Mouse (Mus musculus) embryonic facial prominence, embryonic 14.5 days (tissue): ENCODE measurements around the gene Ube2g1. TPM values are rescaled to one million over a fixed set of nuclear protein-coding genes. Genes with fewer than 3 reads are reported as not detected.

ENCODE experiments used
- ATAC-seq: fragments of 200-750 bp; cut with Nextera tagmentation; 2 replicates; pipeline ENCODE4 v1.8.0; 2017; ENCODE audit warnings: low read depth, moderate number of reproducible peaks, moderate TSS enrichment
- DNase-seq: peaks from one replicate; pipeline ENCODE4 v3.0.0-alpha.2; 2015; ENCODE audit warnings: low spot score
- H3K27ac ChIP-seq: fragments of 300-500 bp; sonication (generic); replicated peaks from 2 replicates; pipeline ENCODE4 v1.5.1; 2014; ENCODE audit warnings: low read depth, mild to moderate bottlenecking, low read length, moderate library complexity
- H3K27me3 ChIP-seq: fragments of 300-500 bp; sonication (generic); replicated peaks from 2 replicates; pipeline ENCODE4 v1.6.1; 2014; ENCODE audit warnings: low read length; ENCODE audit not compliant: control insufficient read depth, insufficient read depth
- H3K36me3 ChIP-seq: fragments of 300-500 bp; sonication (generic); 2 replicates; pipeline ENCODE4 v1.6.1; 2014; ENCODE audit warnings: low read length, mixed read lengths; ENCODE audit not compliant: control insufficient read depth, insufficient read depth
- H3K4me1 ChIP-seq: fragments of 300-500 bp; sonication (generic); 2 replicates; pipeline ENCODE4 v1.6.1; 2014; ENCODE audit warnings: antibody characterized with exemption, low read length; ENCODE audit not compliant: control insufficient read depth, insufficient read depth
- H3K4me2 ChIP-seq: fragments of 300-500 bp; sonication (generic); 2 replicates; pipeline ENCODE4 v1.6.1; 2014; ENCODE audit warnings: low read depth, mild to moderate bottlenecking, low read length, moderate library complexity, mixed read lengths
- H3K4me3 ChIP-seq: fragments of 300-500 bp; sonication (generic); 2 replicates; pipeline ENCODE4 v1.5.1; 2014; ENCODE audit warnings: low read depth, mild to moderate bottlenecking, low read length
- H3K9ac ChIP-seq: fragments of 300-500 bp; sonication (generic); 2 replicates; pipeline ENCODE4 v1.6.1; 2014; ENCODE audit warnings: low read depth, mild to moderate bottlenecking, low read length, moderate library complexity, mixed read lengths
- H3K9me3 ChIP-seq: fragments of 300-500 bp; sonication (generic); 2 replicates; pipeline ENCODE4 v1.6.1; 2016; ENCODE audit warnings: low read length; ENCODE audit not compliant: control insufficient read depth
- WGBS: fragments of 180-500 bp; shearing (Covaris S2); extraction: QIAGEN DNeasy Blood & Tissue Kit; methylation state at CpG from one replicate; pipeline ENCODE4 v1.1.7; 2014; 5-methylcytosine and 5-hydroxymethylcytosine counted together
- polyA plus RNA-seq: library from polyadenylated mRNA; unstranded; fragments of >200 nt; fragmentation: Nextera tagmentation; extraction: Ambion mirVana; gene quantifications from 2 replicates; pipeline ENCODE4 v1.2.1, GENCODE M21; 2014

The Ube2g1 gene
- 58.5 and 66.8 TPM in 2 replicates for polyA plus RNA-seq

DNA sequence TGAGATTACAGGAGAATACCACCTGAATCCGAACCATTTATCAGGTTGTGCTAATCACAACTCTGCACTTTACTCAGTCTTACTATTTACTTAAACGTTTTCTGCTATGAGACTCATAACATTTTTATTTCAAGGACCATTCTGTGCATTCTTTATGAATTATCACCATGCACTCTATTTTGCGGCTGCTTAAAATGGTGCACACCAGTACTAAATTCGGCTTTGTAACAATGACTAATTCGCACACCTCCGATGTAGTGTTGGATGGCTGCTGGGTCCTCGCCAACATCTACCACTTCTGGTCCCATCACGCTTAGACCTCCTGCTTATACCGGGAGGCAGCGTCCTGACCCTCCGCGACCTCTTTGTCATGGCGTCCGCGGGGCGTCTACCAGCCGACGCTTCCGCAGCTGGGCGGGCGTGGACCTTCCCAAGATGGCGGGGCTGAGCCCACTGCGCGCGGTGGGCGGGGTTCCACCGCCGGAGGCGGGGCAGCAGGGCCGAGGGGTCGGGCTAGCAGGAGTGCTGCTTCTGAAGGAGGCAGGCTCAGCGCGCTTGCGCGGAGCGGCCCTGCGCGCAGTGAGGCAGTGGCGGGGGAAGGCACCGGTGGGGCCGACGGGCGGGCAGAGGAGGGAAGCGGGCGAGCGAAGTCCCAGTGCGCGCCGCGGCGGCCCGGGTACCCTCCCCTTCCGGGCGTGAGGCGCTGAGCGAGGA, at the start of gene Ube2g1:
Ube2g1 (plus strand) TSS at position 590 of the 714 bp plus-strand sequence.
- Histone ChIP-seq H3K4me3 (peak within 1 kb of the TSS; percentile 98), H3K4me2 (peak within 1 kb of the TSS; percentile 83), H3K9ac (peak within 1 kb of the TSS; percentile 98), H3K36me3 (no peaks in the 10 kb centered on the region), H3K27me3 (no peaks in the 10 kb centered on the region), H3K9me3 (no peaks in the 10 kb centered on the region), H3K27ac (peak within 1 kb of the TSS; percentile 99), H3K4me1 (0 out of 2 replicates have a peak, but pooled peaks cover 5% of the 10 kb centered on the region)
- 5% methylated on average over 22 of the region's 56 CpGs for WGBS
- DNase-seq: peak; percentile 99
- ATAC-seq: peak; percentile 97

DNA sequence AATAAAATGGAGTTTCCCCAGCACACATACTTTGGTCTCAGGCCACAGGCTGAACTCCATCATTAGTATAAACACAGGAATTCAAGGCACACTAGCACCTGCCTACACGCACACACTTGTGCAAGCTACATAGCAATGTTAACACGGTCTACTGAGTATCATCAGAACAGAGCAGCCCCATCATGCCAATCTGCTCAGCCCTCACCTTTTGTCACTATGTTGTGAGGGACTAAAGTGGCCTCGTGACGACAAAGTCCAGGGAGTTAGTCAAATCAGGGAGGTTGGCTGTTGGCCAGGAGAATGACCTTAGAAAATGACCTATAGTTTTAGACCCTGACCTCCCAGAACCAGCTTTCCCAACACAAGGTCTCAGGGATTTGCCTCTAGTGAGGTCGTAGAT, 48.9 kb upstream of the Ube2g1 start:
- Histone ChIP-seq H3K9me3 (no peaks in the 10 kb centered on the region), H3K27ac (no peak overlapping the region), H3K27me3 (no peaks in the 10 kb centered on the region), H3K4me3 (no peak overlapping the region), H3K36me3 (no peaks in the 10 kb centered on the region), H3K9ac (no peak overlapping the region), H3K4me2 (no peak overlapping the region), H3K4me1 (no peaks in the 10 kb centered on the region)
- no peak for ATAC-seq
- WGBS: 69% methylated on average over 5 of the region's 5 CpGs
- no peak for DNase-seq

DNA sequence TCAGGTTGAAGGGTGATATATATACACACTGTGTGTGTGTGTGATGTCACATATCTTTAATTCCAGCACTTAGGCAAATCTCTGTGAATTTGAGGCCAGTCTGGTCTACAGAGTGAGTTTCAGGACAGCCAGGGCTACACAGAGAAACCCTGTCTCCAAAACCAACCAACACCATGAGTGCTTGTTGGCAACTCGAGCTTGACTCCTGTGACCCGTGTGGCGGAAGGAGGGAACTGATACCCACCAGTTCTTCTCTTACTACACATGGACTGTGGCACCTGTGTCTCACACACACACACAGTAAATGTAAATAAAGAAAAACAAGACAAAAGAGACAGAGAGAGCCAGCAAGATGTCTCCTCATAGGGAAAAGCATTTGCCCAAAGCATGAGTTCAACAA, 46.4 kb upstream of the Ube2g1 start:
- H3K27ac ChIP-seq: no peak overlapping the region
- ATAC-seq (no peak), DNase-seq (no peak)
- 57% methylated on average over 3 of the region's 3 CpGs for WGBS
- no peaks in the 10 kb centered on the region for H3K4me1 ChIP-seq
- no peaks in the 10 kb centered on the region for H3K27me3 ChIP-seq
- H3K4me3 ChIP-seq: no peak overlapping the region
- no peak overlapping the region for H3K9ac ChIP-seq
- H3K36me3 ChIP-seq: no peaks in the 10 kb centered on the region
- no peaks in the 10 kb centered on the region for H3K9me3 ChIP-seq
- H3K4me2 ChIP-seq: no peak overlapping the region

DNA sequence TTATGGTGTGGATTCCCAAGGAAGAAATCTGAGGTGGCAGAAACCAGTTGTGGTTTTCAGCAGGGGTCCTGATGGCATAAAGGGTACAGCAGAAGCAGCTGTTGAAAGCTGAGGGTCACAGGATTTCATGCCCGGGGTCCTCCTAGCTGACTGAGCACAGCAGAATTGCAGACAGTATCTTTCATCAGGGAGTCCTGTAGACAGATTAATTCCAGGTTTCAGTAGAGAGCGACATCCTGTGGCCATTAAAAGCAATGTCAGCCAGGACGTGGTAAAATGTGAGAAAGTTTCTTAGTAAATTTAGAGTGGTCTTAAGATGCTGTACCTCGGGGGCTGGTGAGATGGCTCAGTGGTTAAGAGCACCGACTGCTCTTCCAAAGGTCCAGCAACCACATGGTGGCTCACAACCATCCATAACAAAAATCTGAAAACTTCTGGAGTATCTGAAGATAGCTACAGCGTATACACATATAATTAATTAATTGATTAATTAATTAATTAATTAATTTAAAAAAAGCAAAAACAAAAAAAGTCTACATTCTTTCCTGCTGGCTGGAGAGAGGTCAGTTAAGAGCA, 42.8 kb upstream of the Ube2g1 start:
- no peak overlapping the region for H3K9ac ChIP-seq
- no peaks in the 10 kb centered on the region for H3K9me3 ChIP-seq
- H3K27ac ChIP-seq: no peak overlapping the region
- H3K4me2 ChIP-seq: no peak overlapping the region
- no peak overlapping the region for H3K4me3 ChIP-seq
- no peaks in the 10 kb centered on the region for H3K27me3 ChIP-seq
- ATAC-seq: no peak
- 22% methylated on average over 6 of the region's 6 CpGs for WGBS
- no peaks in the 10 kb centered on the region for H3K36me3 ChIP-seq
- no peaks in the 10 kb centered on the region for H3K4me1 ChIP-seq
- DNase-seq: peak; percentile 79

DNA sequence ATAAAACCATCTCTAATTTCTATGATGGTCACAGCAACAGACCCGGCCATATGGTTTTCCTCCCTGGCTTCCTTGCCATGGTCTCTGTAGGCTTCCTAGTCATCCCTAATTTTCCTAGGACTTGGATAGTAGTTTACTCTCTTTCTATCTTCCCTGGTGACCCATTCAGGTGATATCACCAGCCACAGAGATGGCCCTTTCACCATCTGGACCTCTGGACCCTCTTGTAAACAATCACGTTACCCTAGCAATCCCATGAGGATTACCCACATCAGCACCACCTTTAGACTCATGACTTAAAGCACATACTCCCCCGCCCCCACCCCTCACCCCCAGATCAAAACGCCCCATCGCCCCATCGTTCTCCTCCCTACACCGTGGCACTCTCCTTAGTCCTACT, 40.8 kb upstream of the Ube2g1 start:
- no peak for ATAC-seq
- H3K27me3 ChIP-seq: no peaks in the 10 kb centered on the region
- WGBS: 67% methylated on average over 7 of the region's 7 CpGs
- H3K27ac ChIP-seq: no peak overlapping the region
- H3K9me3 ChIP-seq: no peaks in the 10 kb centered on the region
- H3K4me2 ChIP-seq: no peak overlapping the region
- no peak overlapping the region for H3K4me3 ChIP-seq
- no peaks in the 10 kb centered on the region for H3K36me3 ChIP-seq
- no peak for DNase-seq
- no peaks in the 10 kb centered on the region for H3K4me1 ChIP-seq
- no peak overlapping the region for H3K9ac ChIP-seq

DNA sequence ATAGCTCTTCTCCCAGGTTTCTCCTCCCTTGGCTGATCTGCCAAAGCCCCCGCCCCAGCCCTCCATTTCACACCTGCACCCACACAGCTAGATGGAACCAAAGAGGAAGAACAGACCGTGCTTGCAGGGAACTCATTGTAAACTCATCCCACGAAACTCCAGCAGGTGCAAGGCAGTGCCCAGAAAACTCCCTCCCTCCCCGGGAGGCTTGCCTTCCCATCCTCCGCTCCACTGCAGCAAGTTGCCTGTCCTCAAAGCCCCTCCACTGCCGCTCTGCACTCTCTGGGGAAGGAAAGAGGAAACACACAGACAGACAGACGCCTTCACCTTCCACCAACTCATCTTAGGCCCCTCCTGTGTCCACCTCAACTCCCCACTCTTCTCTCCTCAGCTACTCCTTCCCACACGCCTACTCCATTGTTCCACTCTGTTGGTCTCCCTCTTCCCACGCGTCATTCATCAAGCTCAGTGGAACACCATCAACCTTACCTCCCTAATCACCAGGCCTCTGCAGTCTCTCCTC, 40.2 kb upstream of the Ube2g1 start:
- Histone ChIP-seq H3K4me2 (no peak overlapping the region), H3K36me3 (no peaks in the 10 kb centered on the region), H3K9ac (no peak overlapping the region), H3K27me3 (no peaks in the 10 kb centered on the region), H3K9me3 (no peaks in the 10 kb centered on the region), H3K27ac (no peak overlapping the region), H3K4me3 (no peak overlapping the region), H3K4me1 (no peaks in the 10 kb centered on the region)
- no peak for ATAC-seq
- 49% methylated on average over 9 of the region's 10 CpGs for WGBS
- DNase-seq: no peak

DNA sequence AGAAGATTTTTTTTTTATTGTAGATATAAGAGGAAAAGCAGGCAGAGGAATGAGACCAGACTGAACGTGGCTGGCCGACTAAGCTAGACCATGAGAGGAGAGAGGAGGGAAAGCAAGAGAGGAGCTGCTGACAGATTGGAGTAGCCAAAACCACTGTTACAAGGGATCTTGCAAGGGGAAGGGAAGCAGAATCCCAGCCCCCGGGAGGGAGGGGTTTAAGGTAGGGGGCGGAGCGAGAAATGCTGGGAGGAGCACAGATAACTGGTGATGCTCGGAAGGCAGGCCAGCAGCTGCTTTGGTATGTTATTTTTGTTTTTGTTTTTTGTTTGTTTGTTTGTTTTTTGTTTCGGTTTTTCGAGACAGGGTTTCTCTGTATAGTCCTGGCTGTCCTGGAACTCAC, 38.0 kb upstream of the Ube2g1 start:
- Histone ChIP-seq H3K4me3 (no peak overlapping the region), H3K27ac (no peak overlapping the region), H3K4me1 (no peaks in the 10 kb centered on the region), H3K9ac (no peak overlapping the region), H3K4me2 (no peak overlapping the region), H3K9me3 (no peaks in the 10 kb centered on the region), H3K27me3 (no peaks in the 10 kb centered on the region), H3K36me3 (no peaks in the 10 kb centered on the region)
- 59% methylated on average over 8 of the region's 8 CpGs for WGBS
- DNase-seq: no peak
- no peak for ATAC-seq

DNA sequence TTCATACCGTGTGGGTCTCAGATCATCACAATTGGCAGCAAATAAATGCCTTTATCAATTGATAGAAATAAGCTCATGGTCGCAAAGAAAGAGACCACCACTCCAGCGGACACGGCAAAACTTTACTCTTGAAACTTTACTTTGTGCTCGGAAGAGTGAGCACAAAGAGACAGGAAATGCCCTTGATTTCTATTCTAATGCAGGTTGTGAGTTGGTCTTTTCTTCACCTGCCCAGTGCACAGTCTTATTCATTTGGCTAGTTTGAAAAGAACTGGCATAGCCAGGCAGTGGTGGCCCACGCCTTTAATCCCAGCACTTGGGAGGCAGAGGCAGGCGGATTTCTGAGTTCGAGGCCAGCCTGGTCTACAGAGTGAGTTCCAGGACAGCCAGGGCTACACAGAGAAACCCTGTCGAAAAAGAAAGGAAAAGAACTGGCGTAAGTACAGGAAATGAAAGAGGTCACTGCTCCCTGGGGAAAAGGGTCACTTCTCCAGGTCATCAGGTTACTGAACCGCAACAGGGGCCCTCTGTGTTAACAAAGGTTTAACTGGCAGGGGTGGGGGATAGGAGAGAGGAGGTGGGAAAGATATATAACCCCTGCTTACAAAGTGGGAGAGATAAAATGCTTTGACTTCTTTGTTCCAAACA, 37.3 kb upstream of the Ube2g1 start:
- WGBS: 73% methylated on average over 11 of the region's 11 CpGs
- DNase-seq (no peak), ATAC-seq (no peak)
- H3K4me3 ChIP-seq: no peak overlapping the region
- no peak overlapping the region for H3K4me2 ChIP-seq
- no peaks in the 10 kb centered on the region for H3K9me3 ChIP-seq
- no peaks in the 10 kb centered on the region for H3K36me3 ChIP-seq
- H3K27me3 ChIP-seq: no peaks in the 10 kb centered on the region
- no peak overlapping the region for H3K9ac ChIP-seq
- H3K4me1 ChIP-seq: no peaks in the 10 kb centered on the region
- H3K27ac ChIP-seq: no peak overlapping the region
